Mouse (Mus musculus) hindbrain, embryonic 10.5 days (tissue): ENCODE data around the gene F10. TPM values are rescaled to one million over a fixed set of nuclear protein-coding genes. Genes with fewer than 3 reads are reported as not detected.
A peak's percentile ranks its signal among the peaks of the same experiment; 100 is the strongest.
"Not testable (repeated sequence)": the region's sequence is repeated elsewhere in the genome, so short reads cannot be mapped to it uniquely, and the experiment has no call there.

Source experiments
- DNase-seq: peaks from one replicate; pipeline ENCODE4 v3.0.0-alpha.2; 2017; ENCODE audit warnings: low spot score
- H3K27ac ChIP-seq: fragments of 300-500 bp; sonication (generic); 2 replicates; pipeline ENCODE4 v1.5.1; 2016; ENCODE audit warnings: mild to moderate bottlenecking, moderate library complexity
- H3K27me3 ChIP-seq: fragments of 300-500 bp; sonication (generic); 2 replicates; pipeline ENCODE4 v1.6.1; 2016; ENCODE audit warnings: mild to moderate bottlenecking; ENCODE audit not compliant: poor library complexity, insufficient read depth, severe bottlenecking
- H3K36me3 ChIP-seq: fragments of 300-500 bp; sonication (generic); 2 replicates; pipeline ENCODE4 v1.6.1; 2016; ENCODE audit warnings: mild to moderate bottlenecking, moderate library complexity
- H3K4me1 ChIP-seq: fragments of 300-500 bp; sonication (generic); replicated peaks from 2 replicates; pipeline ENCODE4 v1.6.1; 2016; ENCODE audit warnings: mild to moderate bottlenecking
- H3K4me3 ChIP-seq: fragments of 300-500 bp; sonication (generic); 2 replicates; pipeline ENCODE4 v1.5.1; 2016; ENCODE audit warnings: mild to moderate bottlenecking, moderate library complexity
- H3K9me3 ChIP-seq: fragments of 300-500 bp; sonication (generic); 2 replicates; pipeline ENCODE4 v1.6.1; 2016; ENCODE audit warnings: mild to moderate bottlenecking, moderate library complexity
- WGBS: fragments of 180-500 bp; shearing (Covaris S2); methylation state at CpG from one replicate; pipeline ENCODE4 v1.1.7; 2016; 5-methylcytosine and 5-hydroxymethylcytosine counted together
- polyA plus RNA-seq: library from polyadenylated mRNA; unstranded; fragments of >200 nt; fragmentation: Nextera tagmentation; extraction: Ambion mirVana; gene quantifications from 2 replicates; pipeline ENCODE4 v1.2.1, GENCODE M21; 2016

The F10 gene
- polyA plus RNA-seq, 1 experiment from 2014 or later = 1.2 TPM

DNA sequence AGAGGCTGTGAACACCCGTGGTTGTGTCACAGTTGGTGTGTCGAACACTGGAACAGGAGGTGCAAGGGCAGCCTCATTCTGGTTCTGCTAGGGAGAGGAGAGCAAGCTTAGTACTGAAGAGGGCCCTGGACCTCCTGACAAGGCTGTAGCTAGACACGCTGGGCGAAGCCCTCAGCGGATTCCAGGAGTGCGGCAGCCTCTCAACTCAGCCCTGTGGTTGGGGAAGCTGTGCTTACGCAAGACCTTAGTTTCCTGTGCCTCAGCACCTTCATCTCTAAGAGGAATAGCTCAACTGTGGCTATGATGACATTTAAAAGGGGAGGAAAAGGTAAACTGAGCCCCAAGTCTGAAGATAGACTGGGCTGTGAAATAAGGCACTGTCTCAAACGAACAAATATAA lies 37.9 kb downstream of the F10 start:
- no peaks in the 10 kb centered on the region for H3K27me3 ChIP-seq

DNA sequence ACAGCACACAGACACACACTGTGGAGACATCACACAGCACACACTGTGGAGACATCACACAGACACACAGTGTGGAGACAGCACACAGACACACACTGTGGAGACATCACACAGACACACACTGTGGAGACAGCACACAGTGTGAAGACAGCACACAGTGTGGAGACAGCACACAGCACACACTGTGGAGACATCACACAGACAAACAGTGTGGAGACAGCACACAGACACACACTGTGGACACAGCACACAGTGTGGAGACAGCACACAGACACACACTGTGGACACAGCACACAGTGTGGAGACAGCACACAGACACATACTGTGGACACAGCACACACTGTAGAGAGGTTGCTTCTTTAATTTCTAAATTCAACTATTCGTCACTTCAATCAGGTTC lies 38.5 kb downstream of the F10 start:
- not testable (repeated sequence) for H3K4me3 ChIP-seq, H3K27ac ChIP-seq, H3K4me1 ChIP-seq, H3K9me3 ChIP-seq, H3K27me3 ChIP-seq, DNase-seq
- 94% methylated on average over 1 of the region's 1 CpGs for WGBS
- peaks cover 82% of the 10 kb centered on the region for H3K36me3 ChIP-seq

More for the DNA sequence above, 37.9 kb downstream of the F10 start:
- no peak overlapping the region for H3K4me3 ChIP-seq
- H3K27ac ChIP-seq = no peak overlapping the region
- WGBS = 93% methylated on average over 8 of the region's 8 CpGs
- no peaks in the 10 kb centered on the region for H3K4me1 ChIP-seq
- peaks cover 76% of the 10 kb centered on the region for H3K36me3 ChIP-seq
- DNase-seq = no peak
- H3K9me3 ChIP-seq = no peaks in the 10 kb centered on the region

DNA sequence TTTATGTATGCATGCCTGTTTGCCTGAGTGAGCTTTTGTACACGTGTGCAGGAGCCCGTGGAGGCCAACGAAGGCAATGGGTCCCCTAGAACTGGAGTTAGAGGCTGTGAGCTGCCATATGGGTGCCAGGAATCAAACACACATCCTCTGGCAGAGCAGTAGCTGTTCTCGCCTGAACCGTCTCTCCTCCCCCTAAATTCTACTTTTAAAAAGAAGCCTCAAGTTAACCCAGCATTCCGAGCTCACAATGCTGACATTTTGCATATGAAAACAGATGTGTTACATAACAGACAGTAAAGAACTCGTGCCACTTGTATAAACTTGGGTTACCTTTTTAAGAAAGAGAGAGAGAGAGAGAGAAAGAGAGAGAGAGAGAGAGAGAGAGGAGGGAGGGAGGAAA lies 40.4 kb downstream of the F10 start:
- Histone ChIP-seq H3K4me3 (no peak overlapping the region), H3K9me3 (no peaks in the 10 kb centered on the region), H3K36me3 (peaks cover 100% of the 10 kb centered on the region), H3K27ac (no peak overlapping the region), H3K27me3 (no peaks in the 10 kb centered on the region), H3K4me1 (no peaks in the 10 kb centered on the region)
- DNase-seq = no peak
- 88% methylated on average over 7 of the region's 7 CpGs for WGBS

DNA sequence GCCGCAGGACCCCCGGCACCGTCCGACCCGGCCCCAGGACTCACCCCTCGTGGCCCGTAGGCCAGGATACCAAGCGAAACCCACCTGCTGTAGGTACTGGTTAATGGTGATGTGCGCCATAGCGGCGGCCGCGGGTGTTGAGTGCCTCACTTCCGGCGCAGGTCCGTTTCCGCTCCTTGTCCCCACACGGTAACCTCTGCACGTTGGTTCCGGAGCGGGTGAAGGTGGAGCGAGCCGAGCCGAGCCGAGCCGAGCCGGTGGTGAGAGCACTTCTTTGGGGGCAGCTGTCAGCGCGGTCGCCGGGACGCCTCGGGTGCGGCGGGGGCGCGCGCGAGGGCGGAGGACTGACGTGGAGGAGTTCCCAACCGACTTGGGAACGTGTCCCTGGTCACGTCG lies 67.6 kb downstream of the F10 start:
- H3K9me3 ChIP-seq = no peaks in the 10 kb centered on the region
- H3K36me3 ChIP-seq = peaks cover 30% of the 10 kb centered on the region
- WGBS = under 1% methylated on average over 45 of the region's 45 CpGs
- no peaks in the 10 kb centered on the region for H3K27me3 ChIP-seq
- peaks cover 31% of the 10 kb centered on the region for H3K4me1 ChIP-seq
- H3K27ac ChIP-seq = peak overlapping the region; percentile 95
- H3K4me3 ChIP-seq = peak overlapping the region; percentile 70
- peak; percentile 91 for DNase-seq

DNA sequence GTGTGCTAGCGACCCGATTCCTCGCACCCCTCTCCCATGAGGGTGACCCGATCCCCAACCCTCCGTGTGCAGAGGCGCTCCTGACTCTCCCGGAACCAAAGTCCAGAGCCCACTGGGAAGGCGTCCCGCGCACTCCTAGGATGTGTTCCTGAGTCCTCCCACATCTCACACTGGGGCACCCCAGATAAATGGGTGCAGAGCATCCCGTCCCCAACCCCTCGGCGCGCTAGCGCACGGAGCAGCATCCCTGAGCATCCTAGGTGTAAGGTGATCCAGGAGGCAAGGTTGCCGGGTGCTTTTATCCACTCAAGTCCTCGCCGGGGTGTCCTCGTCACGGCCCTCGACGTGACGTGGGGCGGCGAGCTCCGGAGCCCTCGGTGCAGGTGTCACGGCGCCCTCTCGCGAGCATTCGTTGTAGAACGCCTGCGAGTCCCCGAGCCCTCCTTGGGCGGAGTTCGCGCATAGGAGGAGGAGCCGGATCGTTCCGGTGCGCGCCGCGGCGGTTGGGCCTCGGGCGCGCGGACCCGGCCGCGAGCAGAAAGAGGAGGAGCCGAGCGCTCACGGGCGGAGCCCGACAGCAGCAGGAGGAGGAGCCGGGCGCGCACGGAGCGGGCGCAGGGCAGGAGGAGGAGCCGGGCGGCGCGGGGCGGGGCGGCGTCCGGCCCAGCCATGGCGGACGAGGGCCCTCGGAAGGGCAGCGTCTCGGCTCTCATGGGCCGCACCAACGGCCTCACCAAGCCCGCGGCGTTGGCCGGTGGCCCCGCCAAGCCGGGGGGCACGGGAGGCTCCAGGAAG lies 68.2 kb downstream of the F10 start, which contains the start of the genes Pcid2 and Cul4a:
Gene Pcid2, minus strand, starts transcription at position 373 of the 795 bp plus-strand sequence.
Gene Cul4a, plus strand, starts transcription at position 535 of the 795 bp plus-strand sequence.
- peak; percentile 98 for DNase-seq
- H3K9me3 ChIP-seq = no peaks in the 10 kb centered on the region
- H3K36me3 ChIP-seq = peaks cover 24% of the 10 kb centered on the region
- H3K4me3 ChIP-seq = peak within 1 kb of the TSS; percentile 70
- WGBS = under 1% methylated on average over 87 of the region's 87 CpGs
- no peaks in the 10 kb centered on the region for H3K27me3 ChIP-seq
- peaks cover 31% of the 10 kb centered on the region for H3K4me1 ChIP-seq
- H3K27ac ChIP-seq = peak within 1 kb of the TSS; percentile 95

DNA sequence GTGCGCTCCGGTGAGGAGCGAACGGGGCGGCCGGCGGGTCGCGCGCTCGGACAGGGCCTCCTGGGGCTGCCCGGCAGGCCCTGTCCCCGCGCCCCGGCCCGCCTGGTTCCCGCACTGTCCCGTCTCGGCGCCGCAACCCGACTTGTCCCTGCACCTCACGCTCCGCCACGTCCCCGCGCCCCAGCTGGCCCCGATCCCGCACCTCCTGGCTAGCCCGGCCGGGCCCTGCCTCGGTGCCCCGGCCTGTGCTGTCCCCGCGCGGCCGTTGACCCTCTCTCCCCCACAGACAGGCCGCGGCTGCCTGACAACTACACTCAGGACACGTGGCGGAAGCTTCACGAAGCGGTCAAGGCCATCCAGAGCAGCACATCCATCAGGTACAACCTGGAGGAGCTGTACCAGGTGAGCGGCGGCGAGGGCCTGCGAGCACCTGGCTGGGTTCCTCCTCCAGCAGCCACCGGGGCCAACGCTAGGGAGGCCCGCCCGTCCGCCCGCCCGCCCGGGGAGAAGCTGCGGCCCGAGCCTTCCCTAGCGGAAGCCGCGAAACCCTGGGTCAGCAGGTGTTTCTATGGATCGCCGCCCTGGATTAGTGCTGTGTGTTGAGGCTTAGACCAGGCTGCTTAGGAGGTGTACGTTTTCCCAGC lies 68.9 kb downstream of the F10 start:
- Histone ChIP-seq H3K9me3 (no peaks in the 10 kb centered on the region), H3K27me3 (no peaks in the 10 kb centered on the region), H3K4me3 (peak overlapping the region; percentile 70), H3K27ac (peak overlapping the region; percentile 95), H3K4me1 (peaks cover 33% of the 10 kb centered on the region), H3K36me3 (peaks cover 21% of the 10 kb centered on the region)
- WGBS = under 1% methylated on average over 63 of the region's 63 CpGs
- DNase-seq = no peak

Other genes with a start within 250 kb of the F10 start
- 31.5 and 46.4 TPM in 2 replicates for gene Mcf2l, start 163.5 kb upstream of the F10 start, polyA plus RNA-seq
- 0.10 and 0.34 TPM in 2 replicates for gene F7, start 11.3 kb upstream of the F10 start, polyA plus RNA-seq
- 0.24 and 0.50 TPM in 2 replicates for gene Proz, start 23.6 kb downstream of the F10 start, polyA plus RNA-seq
- 58.4 and 63.5 TPM in 2 replicates for gene Pcid2, start 68.2 kb downstream of the F10 start, polyA plus RNA-seq
- gene Cul4a, start 68.3 kb downstream of the F10 start, polyA plus RNA-seq = 72.8 and 83.9 TPM in 2 replicates
- 218 and 231 TPM in 2 replicates for gene Lamp1, start 121.9 kb downstream of the F10 start, polyA plus RNA-seq
- gene Grtp1, start 163.3 kb downstream of the F10 start, polyA plus RNA-seq = 14.5 and 16.5 TPM in 2 replicates
- 0.25 and 0.73 TPM in 2 replicates for gene Adprhl1, start 216.9 kb downstream of the F10 start, polyA plus RNA-seq